Mouse (Mus musculus): ENCODE data around the gene Tubgcp5. TPM values are rescaled to one million over a fixed set of nuclear protein-coding genes. Genes with fewer than 3 reads are reported as not detected.
"Not testable (repeated sequence)": the region's sequence is repeated elsewhere in the genome, so short reads cannot be mapped to it uniquely, and the experiment has no call there.

Tubgcp5 gene
- 30.7 and 34.1 TPM in 2 replicates for polyA plus RNA-seq (2015; fragmentation: Nextera tagmentation; extraction: Ambion mirVana)

- H3K4me3 ChIP-seq (replicated peaks), result peak within 1 kb of the TSS; percentile 68
- WGBS, result under 1% methylated on average over 51 of the region's 51 CpGs
Measured at GRCm38 (mm10) chr7:55793952-55794603, at the start of gene Tubgcp5. Gene Tubgcp5 (plus strand): TSS chr7:55794154.

GRCm38 (mm10) chr7:55744566-55745220, 49.3 kb upstream of the Tubgcp5 start:
- Histone ChIP-seq H3K9ac (no peak overlapping the region), H3K36me3 (no peaks in the 10 kb centered on the region), H3K9me3 (replicated peaks) (no peaks in the 10 kb centered on the region), H3K4me3 (replicated peaks) (no peak overlapping the region), H3K27ac (no peak overlapping the region), H3K27me3 (no peaks in the 10 kb centered on the region), H3K4me2 (no peak overlapping the region), H3K4me1 (no peaks in the 10 kb centered on the region)
- WGBS, result 66% methylated on average over 10 of the region's 10 CpGs
- no peak for ATAC-seq (replicated peaks; ENCODE audit: low FRiP score)

More at GRCm38 (mm10) chr7:55793952-55794603, at the start of gene Tubgcp5:
- Histone ChIP-seq H3K27me3 (no peaks in the 10 kb centered on the region), H3K9me3 (replicated peaks) (no peaks in the 10 kb centered on the region), H3K9ac (peak within 1 kb of the TSS; percentile 76), H3K36me3 (peaks cover 29% of the 10 kb centered on the region), H3K4me1 (peaks cover 12% of the 10 kb centered on the region), H3K4me2 (peak within 1 kb of the TSS; percentile 59), H3K27ac (peak within 1 kb of the TSS; percentile 55)
- ATAC-seq (replicated peaks; ENCODE audit: low FRiP score), result peak; percentile 100

GRCm38 (mm10) chr7:55750841-55751240, 43.1 kb upstream of the Tubgcp5 start:
- no peaks in the 10 kb centered on the region for H3K9me3 ChIP-seq (replicated peaks)
- no peak overlapping the region for H3K4me2 ChIP-seq
- H3K4me1 ChIP-seq, result no peaks in the 10 kb centered on the region
- H3K9ac ChIP-seq, result no peak overlapping the region
- ATAC-seq (replicated peaks; ENCODE audit: low FRiP score), result no peak
- H3K27me3 ChIP-seq, result no peaks in the 10 kb centered on the region
- H3K36me3 ChIP-seq, result no peaks in the 10 kb centered on the region
- WGBS, result 57% methylated on average over 3 of the region's 3 CpGs
- no peak overlapping the region for H3K4me3 ChIP-seq (replicated peaks)
- H3K27ac ChIP-seq, result no peak overlapping the region

- Histone ChIP-seq H3K4me1 (no peaks in the 10 kb centered on the region), H3K9me3 (replicated peaks) (no peaks in the 10 kb centered on the region), H3K27me3 (no peaks in the 10 kb centered on the region), H3K9ac (no peak overlapping the region), H3K27ac (no peak overlapping the region), H3K36me3 (no peaks in the 10 kb centered on the region), H3K4me3 (replicated peaks) (no peak overlapping the region), H3K4me2 (no peak overlapping the region)
- ATAC-seq (replicated peaks; ENCODE audit: low FRiP score), result no peak
- WGBS, result 64% methylated on average over 3 of the region's 3 CpGs
Measured at GRCm38 (mm10) chr7:55759346-55759745, 34.6 kb upstream of the Tubgcp5 start.

GRCm38 (mm10) chr7:55767926-55768325, 26.0 kb upstream of the Tubgcp5 start, which contains the start of gene Siglech:
Gene Siglech (plus strand): TSS chr7:55768178.
- no peaks in the 10 kb centered on the region for H3K27me3 ChIP-seq
- no peak within 1 kb of the TSS for H3K27ac ChIP-seq
- no peaks in the 10 kb centered on the region for H3K36me3 ChIP-seq
- ATAC-seq (replicated peaks; ENCODE audit: low FRiP score), result no peak
- no peak within 1 kb of the TSS for H3K9ac ChIP-seq
- 28% methylated on average over 3 of the region's 3 CpGs for WGBS
- H3K4me3 ChIP-seq (replicated peaks), result no peak within 1 kb of the TSS
- no peaks in the 10 kb centered on the region for H3K4me1 ChIP-seq
- H3K4me2 ChIP-seq, result no peak within 1 kb of the TSS
- H3K9me3 ChIP-seq (replicated peaks), result no peaks in the 10 kb centered on the region

GRCm38 (mm10) chr7:55780011-55780410, 13.9 kb upstream of the Tubgcp5 start:
- Histone ChIP-seq H3K36me3 (no peaks in the 10 kb centered on the region), H3K27me3 (no peaks in the 10 kb centered on the region), H3K27ac (no peak overlapping the region), H3K9ac (no peak overlapping the region), H3K4me1 (no peaks in the 10 kb centered on the region), H3K4me2 (no peak overlapping the region), H3K4me3 (replicated peaks) (no peak overlapping the region), H3K9me3 (replicated peaks) (no peaks in the 10 kb centered on the region)
- whole genome bisulfite sequencing, result 40% methylated on average over 4 of the region's 4 CpGs
- ATAC-seq (replicated peaks; ENCODE audit: low FRiP score), result no peak

- no peak overlapping the region for H3K4me2 ChIP-seq
- no peak overlapping the region for H3K9ac ChIP-seq
- H3K27ac ChIP-seq, result no peak overlapping the region
- no peak for ATAC-seq (replicated peaks; ENCODE audit: low FRiP score)
- H3K36me3 ChIP-seq, result no peaks in the 10 kb centered on the region
- no peak overlapping the region for H3K4me3 ChIP-seq (replicated peaks)
- no peaks in the 10 kb centered on the region for H3K4me1 ChIP-seq
- H3K9me3 ChIP-seq (replicated peaks), result no peaks in the 10 kb centered on the region
- no peaks in the 10 kb centered on the region for H3K27me3 ChIP-seq
- WGBS, result 31% methylated on average over 3 of the region's 3 CpGs
Measured at GRCm38 (mm10) chr7:55782493-55782892, 11.5 kb upstream of the Tubgcp5 start.

GRCm38 (mm10) chr7:55784580-55784979, 9.4 kb upstream of the Tubgcp5 start:
- Histone ChIP-seq H3K27ac (no peak overlapping the region), H3K9me3 (replicated peaks) (no peaks in the 10 kb centered on the region), H3K4me2 (no peak overlapping the region), H3K4me3 (replicated peaks) (no peak overlapping the region), H3K36me3 (no peaks in the 10 kb centered on the region), H3K9ac (no peak overlapping the region), H3K4me1 (no peaks in the 10 kb centered on the region), H3K27me3 (no peaks in the 10 kb centered on the region)
- 44% methylated on average over 3 of the region's 3 CpGs for WGBS
- ATAC-seq (replicated peaks; ENCODE audit: low FRiP score), result no peak

- H3K9ac ChIP-seq; ATAC-seq (replicated peaks; ENCODE audit: low FRiP score); H3K4me3 ChIP-seq (replicated peaks); H3K9me3 ChIP-seq (replicated peaks); H3K4me2 ChIP-seq; H3K27ac ChIP-seq; H3K36me3 ChIP-seq; H3K27me3 ChIP-seq: not testable (repeated sequence)
- H3K4me1 ChIP-seq, result peaks cover 12% of the 10 kb centered on the region
- 15% methylated on average over 5 of the region's 5 CpGs for WGBS
Measured at GRCm38 (mm10) chr7:55790586-55790985, 3.4 kb upstream of the Tubgcp5 start.

GRCm38 (mm10) chr7:55792280-55792679, 1.7 kb upstream of the Tubgcp5 start:
- H3K27ac ChIP-seq, result no peak overlapping the region
- no peak overlapping the region for H3K4me3 ChIP-seq (replicated peaks)
- 86% methylated on average over 3 of the region's 3 CpGs for WGBS
- H3K9me3 ChIP-seq (replicated peaks), result no peaks in the 10 kb centered on the region
- no peak for ATAC-seq (replicated peaks; ENCODE audit: low FRiP score)
- peaks cover 12% of the 10 kb centered on the region for H3K4me1 ChIP-seq
- H3K36me3 ChIP-seq, result peaks cover 14% of the 10 kb centered on the region
- no peaks in the 10 kb centered on the region for H3K27me3 ChIP-seq
- no peak overlapping the region for H3K4me2 ChIP-seq
- no peak overlapping the region for H3K9ac ChIP-seq

GRCm38 (mm10) chr7:55793236-55793951, 560 bp upstream of the Tubgcp5 start:
- no peak overlapping the region for H3K27ac ChIP-seq
- H3K9ac ChIP-seq, result peak overlapping the region; percentile 76
- no peaks in the 10 kb centered on the region for H3K27me3 ChIP-seq
- no peaks in the 10 kb centered on the region for H3K9me3 ChIP-seq (replicated peaks)
- peaks cover 24% of the 10 kb centered on the region for H3K36me3 ChIP-seq
- H3K4me2 ChIP-seq, result peak overlapping the region; percentile 59
- peak; percentile 27 for ATAC-seq (replicated peaks; ENCODE audit: low FRiP score)
- H3K4me3 ChIP-seq (replicated peaks), result peak overlapping the region; percentile 68
- 38% methylated on average over 13 of the region's 13 CpGs for WGBS
- H3K4me1 ChIP-seq, result peaks cover 12% of the 10 kb centered on the region

GRCm38 (mm10) chr7:55799981-55800380, 6.0 kb downstream of the Tubgcp5 start:
- H3K27me3 ChIP-seq, result no peaks in the 10 kb centered on the region
- H3K9me3 ChIP-seq (replicated peaks), result no peaks in the 10 kb centered on the region
- WGBS, result 89% methylated on average over 3 of the region's 3 CpGs
- H3K36me3 ChIP-seq, result peaks cover 79% of the 10 kb centered on the region
- H3K4me2 ChIP-seq, result no peak overlapping the region
- peaks cover 2% of the 10 kb centered on the region for H3K4me1 ChIP-seq
- no peak overlapping the region for H3K27ac ChIP-seq
- H3K9ac ChIP-seq, result no peak overlapping the region
- no peak overlapping the region for H3K4me3 ChIP-seq (replicated peaks)
- no peak for ATAC-seq (replicated peaks; ENCODE audit: low FRiP score)

Data from kidney, embryonic 15.5 days (tissue).